Mouse (Mus musculus) thymus, adult 18-20 months (tissue): ENCODE data around the gene Dtnbp1.

Experiments
- DNase-seq, 2 experiments: peaks; one replicate each; pipeline ENCODE4 v3.0.0; 2022; ENCODE audit warnings: mixed read lengths in 2 of 2

The Dtnbp1 gene

DNA sequence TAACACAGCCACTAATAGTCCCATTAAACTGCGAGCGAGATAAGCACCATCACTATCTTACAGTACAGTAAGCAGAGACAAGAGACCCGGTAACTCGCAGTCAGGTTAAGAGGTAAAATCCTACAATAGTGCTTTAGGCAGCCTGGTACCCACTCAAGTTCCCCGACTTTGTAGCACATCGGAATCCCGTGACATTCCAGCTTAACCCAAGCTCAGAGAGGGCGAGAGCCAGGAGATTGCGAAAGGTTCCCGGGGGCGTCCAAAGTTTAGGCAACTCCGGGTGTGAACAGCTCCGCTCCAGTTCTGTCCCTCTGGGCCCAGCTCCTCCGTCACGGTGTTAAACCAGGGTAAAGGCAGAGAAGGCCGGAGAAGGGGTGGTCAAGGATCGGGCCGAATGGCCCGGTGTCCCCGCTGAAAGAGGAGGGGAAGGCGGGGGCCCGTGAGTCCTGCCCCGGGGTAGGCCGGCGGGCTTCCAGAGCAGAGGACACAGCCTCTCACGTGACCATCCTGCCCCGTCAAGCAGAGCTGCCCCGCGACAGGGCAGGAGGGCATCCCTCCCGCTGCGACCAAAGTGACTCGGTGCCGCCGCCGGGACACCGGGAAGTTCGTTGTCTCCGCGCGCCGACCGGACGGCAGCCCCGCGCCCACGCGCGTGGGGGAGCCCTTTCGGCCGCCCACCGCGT lies 578 bp downstream of the Dtnbp1 start:
- peak; percentile 48 to 54 for DNase-seq

GRCm38 (mm10) chr13:45000836-45001227 lies 1.1 kb downstream of the Dtnbp1 start:
- DNase-seq, result peak; percentile 24 to 47

GRCm38 (mm10) chr13:44999211-44999610 lies 2.7 kb downstream of the Dtnbp1 start:
- no peak for DNase-seq

DNA sequence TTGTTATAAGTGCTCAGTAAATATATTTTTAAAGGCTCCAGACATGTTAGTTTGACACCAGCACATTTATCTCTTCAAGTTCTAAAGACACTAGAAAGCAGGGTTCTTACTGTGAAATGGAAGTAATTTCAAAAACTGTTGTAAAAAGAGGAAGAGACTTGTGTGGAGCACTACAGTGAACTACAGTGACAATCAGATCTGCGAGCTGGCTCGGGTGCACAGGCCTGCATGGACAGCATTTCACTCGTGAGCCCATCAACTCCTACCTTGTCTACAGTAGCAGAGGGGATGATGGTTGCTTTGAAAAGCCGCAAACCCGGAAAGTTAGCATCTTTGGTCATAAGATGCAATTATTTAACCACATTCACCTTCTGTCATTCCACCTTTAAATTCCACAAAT lies 5.6 kb downstream of the Dtnbp1 start:
- DNase-seq, result no peak

DNA sequence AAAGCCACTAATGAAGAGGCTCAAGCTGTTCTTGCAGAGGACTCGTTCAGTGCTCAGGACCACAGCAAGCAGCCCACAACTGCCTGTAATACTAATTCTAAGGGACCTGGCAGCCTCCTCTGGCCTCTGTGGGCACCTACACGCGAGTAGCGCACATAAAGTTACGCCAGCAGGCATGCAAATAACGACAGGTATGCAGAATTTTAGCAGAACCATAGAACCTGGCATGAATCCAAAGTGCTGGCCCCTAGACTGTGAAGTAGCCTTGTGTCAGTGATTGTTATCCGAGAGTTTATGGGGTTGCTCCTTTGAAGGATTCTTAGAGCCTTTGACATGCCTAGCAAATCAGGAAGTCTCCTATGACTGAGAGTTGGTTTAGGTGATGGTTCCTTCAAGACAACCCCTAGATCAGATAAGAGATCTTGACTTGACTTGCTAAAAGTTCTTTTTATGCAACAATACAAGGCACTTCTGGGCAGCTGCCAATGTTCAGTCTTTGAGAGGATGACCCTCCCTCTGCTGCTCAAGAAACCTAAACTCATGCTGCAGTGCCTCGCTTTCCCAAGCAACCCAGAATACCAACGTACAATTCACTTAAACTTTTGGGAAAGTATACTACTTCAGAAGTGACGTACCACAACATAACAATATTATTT lies 9.3 kb downstream of the Dtnbp1 start:
- no peak for DNase-seq

GRCm38 (mm10) chr13:44991936-44992335 lies 10.0 kb downstream of the Dtnbp1 start:
- DNase-seq, result no peak

GRCm38 (mm10) chr13:44990073-44990682 lies 11.8 kb downstream of the Dtnbp1 start:
- no peak for DNase-seq

- DNase-seq, result no peak
Measured at GRCm38 (mm10) chr13:44986352-44986751, 15.6 kb downstream of the Dtnbp1 start.

DNA sequence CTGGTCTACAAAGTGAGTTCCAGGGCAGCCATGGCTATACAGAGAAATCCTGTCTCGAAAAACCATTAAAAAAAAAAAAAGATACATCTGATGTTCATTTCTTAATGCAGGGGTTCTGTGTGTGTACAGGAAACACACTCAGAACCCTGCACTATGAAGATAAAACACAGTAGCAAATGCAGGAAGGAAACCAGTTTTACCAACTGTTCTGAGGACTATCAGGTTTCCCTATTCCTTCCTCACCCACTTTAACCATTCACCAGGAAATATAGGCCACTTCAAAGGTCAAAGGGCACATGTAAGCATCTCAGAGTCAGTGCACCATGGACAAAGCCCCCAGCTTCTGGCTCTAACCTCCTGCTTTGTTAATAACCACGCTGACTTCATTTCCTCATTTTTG lies 16.6 kb downstream of the Dtnbp1 start:
- no peak for DNase-seq

- no peak for DNase-seq
Measured at GRCm38 (mm10) chr13:44983635-44984401, 18.1 kb downstream of the Dtnbp1 start.

DNA sequence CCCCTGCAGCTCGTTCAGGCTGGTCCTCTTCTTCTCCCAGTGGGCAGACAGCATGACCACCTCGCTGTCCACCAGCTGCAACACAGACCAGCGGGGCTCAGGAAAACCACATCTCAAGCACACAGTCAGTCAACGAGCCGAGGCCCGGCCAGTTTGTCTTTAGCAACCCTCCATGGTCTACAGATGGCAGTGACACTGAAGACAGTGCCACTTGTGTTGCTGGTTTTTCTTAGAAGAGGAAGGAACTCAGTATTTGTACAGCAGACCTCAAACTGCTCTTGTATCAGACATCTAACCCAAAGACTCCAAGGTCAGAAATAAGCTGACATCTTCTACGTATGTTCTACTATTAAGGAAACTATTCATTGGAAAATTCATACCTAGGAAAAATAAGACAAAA lies 19.1 kb downstream of the Dtnbp1 start:
- no peak for DNase-seq

DNA sequence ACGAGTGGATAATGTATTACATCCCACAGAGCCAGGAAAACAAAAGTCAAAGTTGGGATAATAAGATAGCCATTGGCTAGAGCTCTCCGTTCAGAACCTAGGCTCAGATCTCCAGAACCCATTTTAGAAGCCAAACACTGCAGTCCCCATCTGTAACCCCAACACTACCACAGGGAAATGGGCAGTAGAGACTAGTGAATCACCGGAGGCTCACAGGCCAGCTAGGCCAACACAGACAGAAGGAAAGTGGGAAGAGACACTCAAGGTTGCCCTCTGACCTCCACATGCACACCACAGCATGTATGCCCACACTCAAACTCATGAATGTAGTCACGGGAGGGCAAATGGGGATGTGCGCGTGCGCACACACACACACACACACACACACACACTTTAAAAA lies 22.5 kb downstream of the Dtnbp1 start:
- DNase-seq, result no peak

DNA sequence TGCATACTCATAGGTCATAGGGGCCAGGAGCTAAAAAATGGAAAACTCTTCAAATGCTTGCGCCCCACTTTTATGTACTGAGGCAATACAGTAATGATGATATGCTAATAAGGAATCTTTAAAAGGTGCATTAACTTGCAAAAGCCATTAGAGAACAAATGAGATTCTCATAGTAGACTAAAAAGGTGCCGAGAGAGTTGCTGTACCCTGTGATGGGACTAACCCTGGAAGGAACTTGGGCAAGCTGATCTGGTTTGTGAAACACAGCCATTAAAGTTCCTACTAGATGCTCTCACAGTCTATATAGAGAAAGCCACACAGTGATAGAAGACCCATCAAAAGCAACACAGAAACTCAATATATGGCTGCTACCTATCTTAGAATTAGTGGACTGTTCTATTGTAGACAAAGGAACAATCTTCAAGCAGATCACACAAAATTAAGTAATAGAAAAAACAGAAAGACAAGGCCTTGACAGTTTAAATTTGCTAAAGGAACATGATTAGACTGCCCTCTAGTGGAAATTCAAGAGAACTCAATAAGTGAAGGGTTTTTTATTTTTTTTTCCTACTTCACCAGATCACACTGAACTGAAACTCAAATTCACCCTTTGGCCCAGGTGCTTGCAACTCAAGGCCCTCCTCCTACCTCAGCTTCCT lies 24.3 kb downstream of the Dtnbp1 start:
- no peak for DNase-seq

GRCm38 (mm10) chr13:44977059-44977458 lies 24.9 kb downstream of the Dtnbp1 start:
- no peak for DNase-seq

DNA sequence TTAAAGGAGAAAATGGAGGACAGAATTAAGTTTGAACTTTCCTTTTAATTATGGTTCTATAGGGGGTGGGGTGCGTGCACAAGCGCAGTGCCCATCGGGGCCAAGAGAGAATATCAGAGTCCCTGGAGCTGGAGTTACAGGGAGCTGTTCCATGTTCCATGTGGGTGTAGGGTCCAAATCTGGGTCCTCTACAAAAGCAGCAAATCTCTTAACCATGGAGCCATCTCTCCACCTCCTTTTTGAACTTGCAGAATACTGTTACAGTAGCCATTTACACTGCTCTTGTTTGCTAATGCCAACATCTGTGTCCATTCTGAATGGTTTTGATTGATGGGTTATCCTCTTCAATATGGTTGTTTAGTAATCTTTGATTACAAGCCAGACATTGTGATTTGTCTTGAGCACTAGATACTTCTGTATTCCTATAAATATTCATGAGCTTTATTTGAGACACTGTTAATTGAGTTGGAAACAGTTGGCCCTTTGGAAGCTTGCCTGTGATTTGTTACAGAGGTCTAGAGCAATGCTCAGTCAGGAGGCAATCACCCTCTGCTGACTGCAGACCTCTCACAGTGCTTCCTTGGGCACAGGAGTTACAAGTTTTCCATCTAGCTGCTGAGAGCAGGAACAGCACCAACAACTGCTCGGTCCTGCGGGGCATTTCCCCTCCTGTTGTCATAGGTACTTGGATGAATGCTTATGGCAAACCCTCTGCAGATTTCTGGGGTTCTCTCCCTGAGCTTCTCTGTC lies 41.2 kb downstream of the Dtnbp1 start:
- DNase-seq, result no peak

DNA sequence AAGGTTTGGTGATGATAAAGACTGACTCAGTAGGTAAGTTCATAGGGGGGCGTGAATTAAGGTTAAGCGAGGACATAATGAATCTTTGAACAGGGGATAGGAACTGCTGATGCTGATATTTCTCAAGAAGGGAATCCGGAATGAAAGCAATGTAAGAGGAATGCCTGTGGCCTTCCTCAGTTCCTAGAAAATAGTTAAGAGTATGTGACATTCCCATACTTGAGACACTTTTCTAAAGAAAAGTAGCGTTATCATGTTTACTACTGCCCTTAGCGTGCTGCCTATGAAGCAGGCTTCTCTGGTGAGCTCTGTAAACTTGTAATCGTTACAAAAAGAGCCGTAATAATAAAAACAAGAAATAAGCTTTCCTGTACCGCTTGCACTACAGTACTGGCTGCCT lies 44.9 kb downstream of the Dtnbp1 start:
- DNase-seq, result no peak

DNA sequence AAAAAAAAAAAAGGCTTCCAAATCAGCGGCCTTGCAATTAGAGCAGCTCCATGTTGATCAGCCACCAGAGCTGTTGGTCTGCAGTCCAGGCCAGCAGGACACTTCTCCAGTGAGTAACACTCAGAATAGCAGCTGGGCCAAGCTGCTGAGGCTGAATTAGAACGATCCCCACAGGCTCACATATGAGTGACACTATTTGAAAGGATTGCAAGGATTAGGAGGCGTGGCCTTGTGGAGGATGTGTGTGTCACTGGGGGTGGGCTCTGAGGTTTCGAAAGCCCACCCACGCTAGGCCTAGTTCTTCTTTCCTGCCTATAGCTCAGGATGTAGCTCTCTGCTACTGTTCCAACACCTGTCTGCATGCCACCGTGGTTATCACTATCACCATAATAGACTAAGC lies 46.2 kb downstream of the Dtnbp1 start:
- DNase-seq, result no peak

GRCm38 (mm10) chr13:44954232-44954568 lies 47.7 kb downstream of the Dtnbp1 start:
- DNase-seq, result no peak

DNA sequence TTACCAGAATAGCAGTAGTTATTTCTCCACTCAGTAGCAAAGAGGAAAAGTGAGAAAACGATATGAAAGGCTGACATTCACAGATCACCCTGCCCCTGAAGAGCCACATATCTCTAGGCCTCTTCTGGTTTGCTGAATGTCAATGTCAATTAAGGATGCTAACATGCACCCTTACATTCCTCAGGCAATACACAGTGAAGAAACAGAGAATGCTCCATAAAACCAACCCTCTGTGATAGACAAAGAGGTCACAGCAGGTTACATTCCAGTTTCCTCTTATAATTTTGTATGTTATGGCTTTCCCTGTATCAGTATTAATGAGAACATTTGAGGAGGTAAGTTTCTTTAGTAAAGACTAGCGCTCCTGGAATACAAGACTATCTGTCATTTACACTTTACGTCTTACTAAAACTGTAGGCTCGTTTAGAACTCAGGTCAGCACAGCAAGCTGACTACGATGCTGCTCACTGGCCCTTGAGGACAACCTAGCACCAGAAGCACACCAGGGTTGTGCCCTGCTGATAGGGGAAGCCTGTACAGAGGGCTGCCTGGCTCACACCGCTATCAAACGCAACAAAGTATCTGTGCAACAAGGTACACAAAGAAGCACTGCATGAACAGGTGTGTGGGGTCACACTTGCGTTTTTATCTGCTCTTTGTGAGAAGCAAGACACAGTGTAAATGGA lies 48.3 kb downstream of the Dtnbp1 start:
- DNase-seq, result no peak

GRCm38 (mm10) chr13:44952393-44953086 lies 49.4 kb downstream of the Dtnbp1 start:
- DNase-seq, result no peak
